Mouse (Mus musculus): ENCODE results near the gene Pex11g. TPM values are rescaled to one million over a fixed set of nuclear protein-coding genes. Genes with fewer than 3 reads are reported as not detected.

Pex11g gene
- 1 to 10 TPM in 13 of 26 experiments, under 1 TPM in 10, not detected in 3; 0.43 to 3.8 (median 1.7) TPM for total RNA-seq (2018; cell fraction: chromatin; rRNA removed)
- 1 to 10 TPM in 4 of 26 experiments, under 1 TPM in 22; 0.36 to 1.2 (median 0.68) TPM for total RNA-seq (2018; cell fraction: cytosol; rRNA removed)
- total RNA-seq (2018; cell fraction: nucleus; rRNA removed) = 1 to 10 TPM in 15 of 26 experiments, under 1 TPM in 11; 0.29 to 5.2 (median 1.4) TPM
- polyA plus RNA-seq (2018) = 1.0 to 2.3 TPM (median 1.1 TPM) in 3 replicates

DNA sequence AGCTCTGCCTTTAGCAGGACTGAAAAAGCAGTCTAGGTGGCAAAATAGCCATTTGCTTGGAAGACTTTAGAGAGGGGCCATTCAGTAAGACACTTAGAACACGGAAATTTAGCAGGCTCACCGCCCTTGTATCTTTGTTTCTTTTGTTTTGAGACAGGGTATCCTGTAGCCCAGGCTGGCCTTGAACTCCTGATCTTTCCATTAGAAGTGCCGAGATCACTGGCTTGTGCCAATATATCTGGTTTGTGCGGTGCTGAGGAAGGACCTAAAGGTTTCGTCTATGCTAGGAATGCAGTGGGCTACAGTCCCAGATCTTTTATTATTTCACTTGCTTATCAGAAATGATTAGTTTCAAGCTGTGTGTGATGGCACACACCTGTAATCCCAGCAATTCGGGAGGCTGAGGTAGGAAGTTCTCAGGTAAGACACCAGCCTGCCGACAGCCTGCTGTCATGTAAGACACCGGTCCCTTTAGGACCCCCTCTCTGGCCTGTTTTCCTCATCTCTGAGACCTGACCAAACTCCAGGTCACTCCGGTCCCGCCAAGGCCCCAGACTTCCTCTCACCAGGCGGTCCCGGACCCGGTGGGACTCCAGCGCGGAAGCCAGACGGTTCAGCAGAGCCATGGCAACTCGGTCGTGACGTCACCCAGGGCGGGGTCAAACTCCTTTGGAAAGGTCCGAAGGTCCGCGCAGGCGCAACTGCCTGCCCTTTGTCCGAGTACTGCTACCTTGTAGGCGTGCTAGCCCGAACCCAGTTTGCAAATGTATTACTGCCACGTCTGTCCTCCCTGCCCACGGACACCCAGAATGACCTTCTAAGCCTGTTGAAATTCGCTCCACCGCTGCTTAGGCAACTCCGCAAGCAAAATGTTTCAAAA is at the start of gene Pex11g:
Gene Pex11g, minus strand, starts transcription at position 675 of the 880 bp plus-strand sequence.
- H3K79me2 ChIP-seq (ENCODE audit: inconsistent target) = no peaks in the 10 kb centered on the region
- H3K27ac ChIP-seq = no peak within 1 kb of the TSS
- H3K36me3 ChIP-seq (ENCODE audit: inconsistent target) = no peaks in the 10 kb centered on the region
- H3K4me3 ChIP-seq (ENCODE audit: inconsistent target) = peak within 1 kb of the TSS; percentile 43
- 11% methylated on average over 32 of the region's 32 CpGs for WGBS (ENCODE audit: missing documents)

DNA sequence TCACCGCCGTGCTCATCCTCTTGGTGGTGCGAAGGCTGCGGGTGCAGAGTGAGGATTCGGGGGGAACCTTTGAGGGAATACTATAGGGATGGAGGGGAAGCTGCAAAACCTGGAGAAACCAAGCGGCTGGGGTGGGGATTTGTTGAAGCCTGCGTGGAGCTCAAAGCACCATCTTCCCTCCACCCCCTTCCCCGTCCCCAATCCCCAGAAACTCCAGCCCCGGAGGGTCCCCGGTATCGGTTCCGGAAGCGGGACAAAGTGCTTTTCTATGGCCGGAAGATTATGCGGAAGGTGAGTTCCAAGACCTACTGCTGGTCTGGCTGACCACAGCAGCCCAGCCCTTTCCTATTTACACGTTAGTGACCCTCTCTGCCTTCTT is 49.6 kb upstream of the Pex11g start:
- WGBS (ENCODE audit: missing documents) = 13% methylated on average over 16 of the region's 16 CpGs
- H3K79me2 ChIP-seq (ENCODE audit: inconsistent target) = no peaks in the 10 kb centered on the region
- H3K27ac ChIP-seq = peak overlapping the region; percentile 42
- H3K4me3 ChIP-seq (ENCODE audit: inconsistent target) = peak overlapping the region; percentile 89
- peaks cover 33% of the 10 kb centered on the region for H3K36me3 ChIP-seq (ENCODE audit: inconsistent target)

DNA sequence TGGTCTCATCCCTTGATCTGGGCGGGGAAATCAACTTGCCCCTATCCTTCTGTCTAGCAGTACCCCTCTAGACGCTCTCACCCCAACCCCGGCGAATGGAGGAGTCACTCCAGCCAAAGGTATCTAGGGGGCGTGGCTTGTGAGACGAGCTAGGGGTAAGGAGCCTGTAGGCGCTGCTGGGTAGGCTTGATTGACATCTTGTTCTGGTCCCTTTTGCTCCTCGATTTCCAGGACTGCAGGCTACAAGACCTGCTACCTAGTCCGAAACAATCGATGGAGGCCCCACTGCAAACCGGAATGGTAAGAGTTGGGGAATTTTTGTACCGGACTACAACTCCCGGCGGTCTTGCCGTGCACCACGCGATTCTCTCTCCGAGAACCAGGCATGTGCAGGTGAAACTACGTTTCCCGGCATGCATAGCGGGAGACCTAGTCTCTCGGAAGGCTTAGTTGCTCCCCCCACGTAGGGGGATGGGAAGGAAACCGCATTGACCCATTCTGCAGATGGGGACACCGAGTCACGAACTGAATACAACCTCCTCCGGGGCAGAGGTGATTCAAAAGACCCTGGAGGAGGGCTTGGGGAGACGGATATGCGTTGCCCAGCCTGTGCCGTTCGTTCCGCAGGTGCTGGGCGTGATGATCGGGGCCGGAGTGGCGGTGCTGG is 49.1 kb upstream of the Pex11g start:
- WGBS (ENCODE audit: missing documents) = 1% methylated on average over 34 of the region's 36 CpGs
- Histone ChIP-seq H3K27ac (peak overlapping the region; percentile 42), H3K4me3 (ENCODE audit: inconsistent target) (peak overlapping the region; percentile 89), H3K79me2 (ENCODE audit: inconsistent target) (no peaks in the 10 kb centered on the region), H3K36me3 (ENCODE audit: inconsistent target) (peaks cover 33% of the 10 kb centered on the region)

DNA sequence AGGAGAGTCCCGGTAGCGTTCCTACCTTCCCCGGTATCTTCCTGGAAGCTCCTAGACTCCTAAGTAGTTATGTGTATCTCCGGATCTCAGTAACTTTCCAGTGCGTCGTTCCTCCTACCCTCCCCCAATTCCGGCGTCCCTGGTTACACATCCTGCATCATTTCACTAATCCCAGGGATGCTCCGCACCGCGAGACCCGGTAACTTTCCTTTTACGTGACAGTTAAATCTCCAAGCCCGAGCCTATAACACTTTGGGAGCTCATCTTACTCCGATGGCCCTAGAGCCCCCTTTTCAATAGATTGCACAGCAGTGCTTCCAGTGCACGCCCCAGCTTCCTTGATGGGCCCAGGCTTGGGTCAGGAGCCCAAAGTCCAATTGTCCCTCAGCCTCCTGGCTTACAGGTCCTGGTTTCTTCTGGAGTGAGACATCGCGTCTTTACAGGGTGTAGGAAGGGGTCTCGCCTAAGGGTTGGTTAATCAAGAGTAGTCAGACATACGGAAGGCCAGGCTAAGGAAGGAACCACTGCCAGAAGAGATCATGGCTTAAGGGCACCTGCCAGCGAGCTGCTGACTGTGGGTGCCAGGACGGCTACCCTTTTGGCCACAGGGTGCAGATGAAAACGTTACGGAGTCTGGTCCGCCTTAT is 48.4 kb upstream of the Pex11g start:
- Histone ChIP-seq H3K79me2 (ENCODE audit: inconsistent target) (no peaks in the 10 kb centered on the region), H3K27ac (peak overlapping the region; percentile 42), H3K36me3 (ENCODE audit: inconsistent target) (peaks cover 33% of the 10 kb centered on the region), H3K4me3 (ENCODE audit: inconsistent target) (peak overlapping the region; percentile 89)
- under 1% methylated on average over 25 of the region's 25 CpGs for WGBS (ENCODE audit: missing documents)

- WGBS (ENCODE audit: missing documents) = 1% methylated on average over 25 of the region's 25 CpGs
- H3K79me2 ChIP-seq (ENCODE audit: inconsistent target) = no peaks in the 10 kb centered on the region
- peak within 1 kb of the TSS; percentile 42 for H3K27ac ChIP-seq
- peaks cover 39% of the 10 kb centered on the region for H3K36me3 ChIP-seq (ENCODE audit: inconsistent target)
- peak within 1 kb of the TSS; percentile 89 for H3K4me3 ChIP-seq (ENCODE audit: inconsistent target)
These were observed 47.8 kb upstream of the Pex11g start, which contains the start of gene Pnpla6 for GRCm38 (mm10) chr8:3515260-3515671. Pnpla6 (plus strand) TSS chr8:3515384.

DNA sequence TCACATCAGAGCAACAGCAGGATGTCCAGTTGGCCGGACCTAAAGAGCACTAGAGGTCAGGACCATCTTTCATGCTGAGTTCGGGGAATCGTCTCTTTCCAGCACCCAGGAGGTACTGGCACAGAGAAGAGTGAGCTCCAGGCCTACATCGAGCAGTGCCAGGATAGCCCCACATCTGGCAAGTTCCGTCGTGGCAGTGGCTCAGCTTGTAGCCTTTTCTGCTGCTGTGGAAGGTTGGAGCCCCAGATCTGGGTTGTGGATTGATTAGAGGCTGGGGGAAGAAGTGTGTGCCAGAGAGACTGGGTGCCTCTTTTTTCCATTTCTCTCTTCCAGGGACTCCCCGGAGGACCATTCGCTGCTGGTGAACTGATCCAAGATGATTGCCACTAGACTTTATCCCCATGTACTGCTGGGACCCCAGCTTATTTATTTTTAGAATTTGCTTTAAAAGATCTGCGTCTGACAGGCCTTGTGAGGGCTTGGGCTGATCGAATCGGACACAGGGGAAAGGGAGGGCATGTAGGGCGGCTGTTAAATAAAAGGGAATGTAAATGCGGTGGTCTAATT is 47.3 kb upstream of the Pex11g start:
- Histone ChIP-seq H3K4me3 (ENCODE audit: inconsistent target) (peak overlapping the region; percentile 89), H3K36me3 (ENCODE audit: inconsistent target) (peaks cover 41% of the 10 kb centered on the region)
- 48% methylated on average over 13 of the region's 13 CpGs for WGBS (ENCODE audit: missing documents)

DNA sequence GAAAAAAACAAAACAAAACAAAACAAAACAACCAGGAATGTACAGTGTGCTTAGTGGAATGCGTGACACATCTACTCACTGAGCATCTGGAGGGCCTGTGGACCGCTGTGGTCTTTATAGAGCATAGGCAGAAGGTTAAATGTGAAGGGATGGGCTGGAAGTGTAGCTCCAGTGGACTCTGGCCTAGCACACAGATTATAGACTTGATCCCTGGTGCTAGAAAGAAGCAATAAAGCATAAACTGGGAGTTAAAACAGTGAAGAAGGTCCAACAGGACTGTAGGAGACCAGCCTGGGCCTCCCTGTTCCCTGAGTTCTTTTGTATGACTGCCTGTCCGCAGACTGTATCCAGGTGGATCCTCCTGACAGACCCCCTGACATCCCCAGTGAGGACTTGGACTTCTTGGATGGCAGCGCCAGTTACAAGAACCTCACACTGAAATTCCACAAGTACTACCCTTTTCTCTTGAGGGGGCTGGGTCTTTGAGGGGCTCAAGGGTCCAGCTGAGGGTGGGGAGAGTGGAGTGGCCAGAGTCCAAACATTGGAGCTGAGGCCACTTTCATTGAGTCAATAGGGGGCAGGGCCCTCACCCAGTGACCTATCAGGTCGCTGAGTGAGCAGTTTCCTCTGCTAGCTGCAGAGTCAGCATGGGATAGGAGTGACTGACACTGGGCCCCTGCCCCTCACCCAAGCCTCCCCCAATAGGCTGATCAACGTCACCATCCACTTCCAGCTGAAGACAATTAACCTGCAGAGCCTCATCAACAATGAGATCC is 40.7 kb upstream of the Pex11g start:
- no peak overlapping the region for H3K27ac ChIP-seq
- peaks cover 20% of the 10 kb centered on the region; the same call in 1 of the 2 replicates for H3K79me2 ChIP-seq (ENCODE audit: inconsistent target)
- H3K4me3 ChIP-seq (ENCODE audit: inconsistent target) = no peak overlapping the region
- WGBS (ENCODE audit: missing documents) = 91% methylated on average over 6 of the region's 6 CpGs
- H3K36me3 ChIP-seq (ENCODE audit: inconsistent target) = peaks cover 74% of the 10 kb centered on the region

More for the DNA sequence above, 47.3 kb upstream of the Pex11g start:
- Histone ChIP-seq H3K79me2 (ENCODE audit: inconsistent target) (no peaks in the 10 kb centered on the region), H3K27ac (no peak overlapping the region)

DNA sequence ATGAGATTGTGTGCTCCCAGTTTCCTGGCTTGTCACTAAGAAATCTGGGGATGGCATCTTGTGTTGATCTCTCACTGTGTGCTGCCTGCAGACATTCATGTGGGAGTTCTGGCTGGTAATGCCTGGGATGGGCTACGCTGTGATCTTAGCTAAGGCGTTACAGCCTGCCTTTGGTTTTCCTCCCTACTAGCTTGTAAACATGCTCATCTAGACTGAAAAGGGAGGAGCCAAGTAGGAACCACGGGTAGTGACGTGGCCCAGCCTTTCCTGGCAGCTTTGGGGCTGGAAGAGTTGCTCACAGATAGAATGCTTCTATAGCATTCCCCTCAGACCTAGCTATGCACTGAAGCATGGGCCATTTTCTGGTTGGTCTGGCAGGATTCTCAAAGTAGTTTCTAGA is 34.7 kb upstream of the Pex11g start:
- Histone ChIP-seq H3K4me3 (ENCODE audit: inconsistent target) (no peak overlapping the region), H3K27ac (no peak overlapping the region)

DNA sequence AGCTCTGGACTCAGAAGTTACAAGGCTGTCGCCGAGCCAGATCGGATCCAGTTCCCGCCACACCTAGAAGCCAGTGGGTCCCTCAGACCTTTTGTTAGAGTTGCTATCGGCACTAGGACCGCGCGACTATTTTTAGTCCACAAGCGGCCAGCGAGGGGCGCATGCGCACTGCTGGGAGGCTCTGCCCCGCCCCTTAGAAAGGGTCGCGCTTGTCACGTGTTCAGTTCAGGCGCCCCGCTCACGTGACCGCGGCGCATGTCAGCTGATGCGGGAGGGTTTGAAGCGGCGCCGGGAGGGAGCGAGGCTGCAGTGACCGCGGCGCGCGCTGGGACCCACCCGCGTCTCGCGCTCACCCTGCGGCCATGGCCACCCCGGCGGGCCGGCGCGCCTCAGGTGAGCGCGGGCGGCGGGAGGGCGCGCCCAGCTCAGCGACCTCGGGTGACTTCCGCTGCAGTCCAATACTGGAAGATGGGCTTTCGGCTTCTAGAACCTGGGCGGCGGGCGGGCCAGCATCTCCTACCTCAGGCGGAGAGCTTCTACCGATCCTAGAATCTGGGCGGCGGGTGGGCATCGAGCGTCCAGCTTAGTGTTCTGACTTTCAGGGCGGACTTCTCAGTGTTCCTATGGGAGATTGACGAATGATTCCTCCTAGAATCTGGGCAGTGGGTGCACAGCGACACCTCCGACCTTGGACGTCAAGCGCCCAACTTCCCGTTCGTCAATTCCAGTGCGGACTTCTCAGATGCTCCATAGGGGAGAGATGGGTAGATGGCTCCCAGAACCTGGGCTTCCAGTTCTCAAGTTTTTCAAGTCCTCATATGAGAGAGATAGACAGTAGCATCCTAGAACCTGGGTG is 33.0 kb upstream of the Pex11g start, which contains the start of gene Mcoln1:
Gene Mcoln1, plus strand, starts transcription at position 223 of the 856 bp plus-strand sequence.
- under 1% methylated on average over 67 of the region's 70 CpGs for WGBS (ENCODE audit: missing documents)
- Histone ChIP-seq H3K79me2 (ENCODE audit: inconsistent target) (peaks cover 46% of the 10 kb centered on the region), H3K36me3 (ENCODE audit: inconsistent target) (peaks cover 4% of the 10 kb centered on the region; the same call in 1 of the 2 replicates), H3K27ac (peak within 1 kb of the TSS; percentile 71), H3K4me3 (ENCODE audit: inconsistent target) (peak within 1 kb of the TSS; percentile 79)

More for the DNA sequence above, 34.7 kb upstream of the Pex11g start:
- Histone ChIP-seq H3K36me3 (ENCODE audit: inconsistent target) (peaks cover 18% of the 10 kb centered on the region), H3K79me2 (ENCODE audit: inconsistent target) (peaks cover 46% of the 10 kb centered on the region)
- WGBS (ENCODE audit: missing documents) = 45% methylated on average over 4 of the region's 4 CpGs

GRCm38 (mm10) chr8:3499751-3500150 is 32.3 kb upstream of the Pex11g start:
- WGBS (ENCODE audit: missing documents) = 2% methylated on average over 8 of the region's 8 CpGs
- H3K79me2 ChIP-seq (ENCODE audit: inconsistent target) = peaks cover 41% of the 10 kb centered on the region
- peaks cover 6% of the 10 kb centered on the region; the same call in 1 of the 2 replicates for H3K36me3 ChIP-seq (ENCODE audit: inconsistent target)
- peak overlapping the region; percentile 71 for H3K27ac ChIP-seq
- peak overlapping the region; percentile 58 for H3K4me3 ChIP-seq (ENCODE audit: inconsistent target)

- Histone ChIP-seq H3K36me3 (ENCODE audit: inconsistent target) (peaks cover 6% of the 10 kb centered on the region; the same call in 1 of the 2 replicates), H3K27ac (no peak overlapping the region), H3K79me2 (ENCODE audit: inconsistent target) (peaks cover 31% of the 10 kb centered on the region), H3K4me3 (ENCODE audit: inconsistent target) (no peak overlapping the region)
- WGBS (ENCODE audit: missing documents) = 94% methylated on average over 2 of the region's 3 CpGs
These were observed 31.1 kb upstream of the Pex11g start for GRCm38 (mm10) chr8:3498583-3498982.

DNA sequence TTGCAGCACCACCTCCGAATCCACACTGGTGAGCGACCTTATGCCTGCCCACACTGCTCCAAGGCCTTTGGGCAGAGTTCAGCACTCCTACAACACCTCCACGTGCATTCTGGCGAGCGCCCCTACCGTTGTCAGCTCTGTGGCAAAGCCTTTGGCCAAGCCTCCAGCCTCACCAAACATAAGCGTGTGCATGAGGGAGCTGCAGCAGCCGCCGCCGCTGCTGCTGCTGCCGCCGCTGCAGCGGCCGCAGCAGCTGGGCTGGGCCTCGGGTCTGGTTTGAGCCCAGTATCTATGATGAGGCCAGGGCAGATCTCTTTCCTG is 28.9 kb upstream of the Pex11g start:
- 95% methylated on average over 15 of the region's 15 CpGs for WGBS (ENCODE audit: missing documents)
- Histone ChIP-seq H3K27ac (no peak overlapping the region), H3K36me3 (ENCODE audit: inconsistent target) (peaks cover 6% of the 10 kb centered on the region; the same call in 1 of the 2 replicates), H3K79me2 (ENCODE audit: inconsistent target) (peaks cover 9% of the 10 kb centered on the region), H3K4me3 (ENCODE audit: inconsistent target) (no peak overlapping the region)

All from macrophage (primary cell).